Mouse (Mus musculus): ENCODE data around the gene Iqcm.
"Not testable (repeated sequence)": the region's sequence is repeated elsewhere in the genome, so short reads cannot be mapped to it uniquely, and the experiment has no call there.

- not testable (repeated sequence) for TF ChIP-seq CTCF, EP300 (IDR thresholded peaks at IDR 0.05)
Observed at GRCm38 (mm10) chr8:75415696-75416095, 32.8 kb upstream of the Iqcm start.

Measured in lung, postnatal 0 days (tissue).